Comparison of ENCODE assay signal across 9 mouse cellular contexts in genomic region chr11:83739241-83739640, GRCm38 (mm10). TPM values are rescaled to one million over a fixed set of nuclear protein-coding genes. Genes with fewer than 3 reads are reported as not detected.
A peak's percentile ranks its signal among the peaks of the same experiment; 100 is the strongest.
DNase-seq lines count a peak whose midpoint lies in the region; ATAC-seq and TF ChIP-seq lines count a peak whose summit lies in the region.
"Had no signal": no experiment of that assay in that cellular context is flagged by ENCODE, and none has a peak within 500 bp of the region (broad histone marks: within the 10 kb centered on the region; RNA-seq: fewer than 3 reads in every experiment).

No protein-coding gene starts in this region.

- 25% methylated on average over 5 of the region's 5 CpGs for WGBS in midbrain, embryonic 11.5 days
- 29% methylated on average over 5 of the region's 5 CpGs for WGBS in midbrain, embryonic 16.5 days

- no peak for ATAC-seq in midbrain, embryonic 11.5 days (ENCODE audit: low FRiP score)
- no peak for ATAC-seq in midbrain, embryonic 16.5 days

- H3K4me3 ChIP-seq in midbrain, embryonic 11.5 days (ENCODE audit: low read depth, low read length), result no peak overlapping the region
- no peak overlapping the region for H3K4me3 ChIP-seq in midbrain, embryonic 16.5 days (ENCODE audit: low read depth, low read length)
- no peak overlapping the region for H3K4me3 ChIP-seq in embryonic fibroblast, embryonic 13.5 days (ENCODE audit: insufficient read depth, low read length)
- H3K4me3 ChIP-seq: heart, embryonic 15.5 days had no signal

- TF ChIP-seq CTCF in embryonic fibroblast, embryonic 13.5 days (IDR thresholded peaks at IDR 0.05; ENCODE audit: borderline replicate concordance, insufficient read depth, low read length), result peak; percentile 91; the same call in 1 of the 2 replicates

- H3K36me3 ChIP-seq in midbrain, embryonic 11.5 days (ENCODE audit: control insufficient read depth, insufficient read depth, low read length), result no peaks in the 10 kb centered on the region
- H3K36me3 ChIP-seq in midbrain, embryonic 16.5 days (ENCODE audit: control insufficient read depth, insufficient read depth, low read length), result no peaks in the 10 kb centered on the region
- H3K36me3 ChIP-seq: heart, embryonic 15.5 days had no signal

- no peaks in the 10 kb centered on the region for H3K27me3 ChIP-seq in midbrain, embryonic 11.5 days (ENCODE audit: control insufficient read depth, insufficient read depth, low read length)
- peaks cover 7% of the 10 kb centered on the region for H3K27me3 ChIP-seq in midbrain, embryonic 16.5 days (ENCODE audit: control insufficient read depth, insufficient read depth, low read depth, low read length)

- intact Hi-C loops in left cerebral cortex, postnatal 4 days (cut with DNase I), result loop anchor here (1.0 kb wide), 1 partner anchor 183 kb away; no protein-coding TSS in a partner anchor

- H3K4me2 ChIP-seq in midbrain, embryonic 11.5 days, result no peak overlapping the region
- no peak overlapping the region for H3K4me2 ChIP-seq in midbrain, embryonic 16.5 days (ENCODE audit: low read length)
- H3K4me2 ChIP-seq: heart, embryonic 15.5 days had no signal

- TF ChIP-seq POLR2A in embryonic fibroblast, embryonic 13.5 days (IDR thresholded peaks at IDR 0.05; ENCODE audit: low read depth, low read length), result no peak

- H3K4me1 ChIP-seq in midbrain, embryonic 11.5 days (ENCODE audit: control insufficient read depth, insufficient read depth, low read length), result no peaks in the 10 kb centered on the region
- no peaks in the 10 kb centered on the region for H3K4me1 ChIP-seq in midbrain, embryonic 16.5 days (ENCODE audit: control insufficient read depth, insufficient read depth, low read length)
- H3K4me1 ChIP-seq in embryonic fibroblast, embryonic 13.5 days (ENCODE audit: control insufficient read depth, insufficient read depth, low read length), result no peaks in the 10 kb centered on the region
- H3K4me1 ChIP-seq: heart, embryonic 15.5 days had no signal

- H3K27ac ChIP-seq in midbrain, embryonic 11.5 days (ENCODE audit: low read depth, low read length), result no peak overlapping the region
- no peak overlapping the region for H3K27ac ChIP-seq in midbrain, embryonic 16.5 days (ENCODE audit: low read length)
- no peak overlapping the region for H3K27ac ChIP-seq in embryonic fibroblast, embryonic 13.5 days (ENCODE audit: insufficient read depth, low read length)
- H3K27ac ChIP-seq: heart, embryonic 15.5 days had no signal

- DNase-seq in midbrain, embryonic 11.5 days (ENCODE audit: low spot score, missing footprints), result peak; percentile 94
- peak; percentile 8 to 56 for DNase-seq in adrenal gland, postnatal 4 days (ENCODE audit: low spot score in 2 of 2)
- DNase-seq in induced T-regulatory cell, adult 2 months (ENCODE audit: low read depth), result peak; percentile 81
- DNase-seq in left cerebral cortex, postnatal 4 days, result peak; percentile 74
- DNase-seq in retina, embryonic 14.5 days (ENCODE audit: low spot score), result peak; percentile 86
- DNase-seq in thymus, postnatal 36 days, result peak; percentile 57 to 69

- no peaks in the 10 kb centered on the region for H3K9me3 ChIP-seq in midbrain, embryonic 11.5 days (ENCODE audit: control insufficient read depth, low read length)
- H3K9me3 ChIP-seq in midbrain, embryonic 16.5 days (replicated peaks; ENCODE audit: control insufficient read depth, low read length, poor library complexity, severe bottlenecking), result 0 out of 2 replicates have a peak, but pooled peaks cover under 1% of the 10 kb centered on the region
- H3K9me3 ChIP-seq: heart, embryonic 15.5 days had no signal

- no peak overlapping the region for H3K9ac ChIP-seq in midbrain, embryonic 11.5 days (ENCODE audit: low read length)
- no peak overlapping the region for H3K9ac ChIP-seq in midbrain, embryonic 16.5 days (ENCODE audit: low read depth, low read length)
- H3K9ac ChIP-seq: heart, embryonic 15.5 days had no signal

RNA-seq across cellular contexts. Expression of gene Wfdc21, which starts 7.5 kb away (rescaled TPM):
- not detected in 2 replicates for polyA plus RNA-seq in midbrain, embryonic 11.5 days (2014; fragmentation: Nextera tagmentation; extraction: Ambion mirVana)
- not detected in 2 replicates for polyA plus RNA-seq in midbrain, embryonic 16.5 days (2015; fragmentation: Nextera tagmentation; extraction: Ambion mirVana)
- 1 to 10 TPM in 1 of 2 experiments, not detected in 1; 3.1 TPM for total RNA-seq in adrenal gland, postnatal 4 days (2021)
- polyA plus RNA-seq in embryonic fibroblast, embryonic 13.5 days (2011; ENCODE audit: insufficient read length, low read depth, missing spikeins), result not detected in 2 replicates
- total RNA-seq in left cerebral cortex, postnatal 4 days (2021), result not detected

RNA-seq across cellular contexts. Expression of gene Heatr6, which starts 14.3 kb away (rescaled TPM):
- 30.1 and 31.9 TPM in 2 replicates for polyA plus RNA-seq in midbrain, embryonic 11.5 days (2014; fragmentation: Nextera tagmentation; extraction: Ambion mirVana)
- polyA plus RNA-seq in midbrain, embryonic 16.5 days (2015; fragmentation: Nextera tagmentation; extraction: Ambion mirVana), result 32.2 and 37.6 TPM in 2 replicates
- total RNA-seq in adrenal gland, postnatal 4 days (2021), result 10 to 100 TPM; 18.2 to 20.7 TPM
- 18.6 and 22.0 TPM in 2 replicates for polyA plus RNA-seq in embryonic fibroblast, embryonic 13.5 days (2011; ENCODE audit: insufficient read length, low read depth, missing spikeins)
- total RNA-seq in left cerebral cortex, postnatal 4 days (2021), result 10 to 100 TPM; 27.3 to 28.3 TPM

RNA-seq across cellular contexts. Expression of gene Wfdc18, which starts 30.4 kb away (rescaled TPM):
- polyA plus RNA-seq in midbrain, embryonic 11.5 days (2014; fragmentation: Nextera tagmentation; extraction: Ambion mirVana), result not detected in 2 replicates
- not detected in 2 replicates for polyA plus RNA-seq in midbrain, embryonic 16.5 days (2015; fragmentation: Nextera tagmentation; extraction: Ambion mirVana)
- total RNA-seq in adrenal gland, postnatal 4 days (2021), result not detected
- polyA plus RNA-seq in embryonic fibroblast, embryonic 13.5 days (2011; ENCODE audit: insufficient read length, low read depth, missing spikeins), result not detected in 2 replicates
- total RNA-seq in left cerebral cortex, postnatal 4 days (2021), result not detected

RNA-seq across cellular contexts. Expression of gene Wfdc17, which starts 35.5 kb away (rescaled TPM):
- polyA plus RNA-seq in midbrain, embryonic 11.5 days (2014; fragmentation: Nextera tagmentation; extraction: Ambion mirVana), result not detected in 2 replicates
- polyA plus RNA-seq in midbrain, embryonic 16.5 days (2015; fragmentation: Nextera tagmentation; extraction: Ambion mirVana), result not detected in 2 replicates
- total RNA-seq in adrenal gland, postnatal 4 days (2021), result under 1 TPM in 1 of 2 experiments, not detected in 1; 0.87 TPM
- polyA plus RNA-seq in embryonic fibroblast, embryonic 13.5 days (2011; ENCODE audit: insufficient read length, low read depth, missing spikeins), result not detected in 2 replicates
- not detected for total RNA-seq in left cerebral cortex, postnatal 4 days (2021)

Comparison
In these comparisons a context has a peak if more than half of its experiments do, and no peak if none do; other contexts are left out.
1. DNase-seq: peak in every context shown above with its lines; median percentile 94 in midbrain, embryonic 11.5 days; 86 in retina, embryonic 14.5 days; 81 in induced T-regulatory cell, adult 2 months; 74 in left cerebral cortex, postnatal 4 days; 63 in thymus, postnatal 36 days; 32 in adrenal gland, postnatal 4 days.